Mouse (Mus musculus): ENCODE measurements around the gene Olfr1321.

Gene Olfr1321

DNA sequence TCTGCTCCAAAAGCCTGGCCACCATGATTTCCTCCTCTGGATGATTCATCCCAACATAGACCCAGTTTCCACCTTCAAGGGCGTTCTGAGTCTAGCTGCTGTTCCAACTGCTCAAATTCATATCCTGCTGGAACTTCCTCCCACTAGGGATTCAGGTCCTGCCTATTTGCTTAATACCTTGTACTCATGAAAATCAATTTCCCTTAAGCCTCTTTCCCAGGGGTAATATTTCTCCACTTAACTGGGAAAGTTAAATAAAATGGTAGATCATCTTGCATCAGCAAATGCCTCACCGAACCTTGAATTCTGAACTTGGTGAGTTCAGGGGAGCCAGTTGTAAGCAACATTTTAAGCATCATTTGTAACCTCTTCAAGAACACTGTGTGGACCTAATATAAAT is at the start of gene Olfr1321:
Gene Olfr1321, minus strand, starts transcription at position 101 of the 400 bp plus-strand sequence.
- no peak for DNase-seq (ENCODE audit: low read depth, low spot score)

DNA sequence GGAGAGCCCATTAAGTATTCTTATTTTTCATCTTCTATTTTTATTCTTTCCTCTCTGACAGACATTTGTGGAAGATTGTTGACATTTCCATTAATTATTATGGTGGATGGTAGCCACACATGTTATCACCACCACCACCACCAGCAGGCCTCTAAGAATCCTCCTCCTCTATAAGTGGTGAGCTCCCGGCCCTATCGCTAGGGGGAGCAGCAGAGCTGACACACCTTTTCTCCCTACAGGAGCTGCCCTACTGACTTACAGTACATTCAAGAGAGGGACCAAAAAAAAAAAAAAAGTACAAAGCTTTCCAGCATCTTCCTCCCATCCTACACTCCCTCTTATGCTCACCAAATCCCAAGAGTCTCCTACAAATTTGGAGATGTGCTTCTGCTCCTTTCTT is 36.0 kb upstream of the Olfr1321 start:
- DNase-seq (ENCODE audit: low read depth, low spot score), result no peak

DNA sequence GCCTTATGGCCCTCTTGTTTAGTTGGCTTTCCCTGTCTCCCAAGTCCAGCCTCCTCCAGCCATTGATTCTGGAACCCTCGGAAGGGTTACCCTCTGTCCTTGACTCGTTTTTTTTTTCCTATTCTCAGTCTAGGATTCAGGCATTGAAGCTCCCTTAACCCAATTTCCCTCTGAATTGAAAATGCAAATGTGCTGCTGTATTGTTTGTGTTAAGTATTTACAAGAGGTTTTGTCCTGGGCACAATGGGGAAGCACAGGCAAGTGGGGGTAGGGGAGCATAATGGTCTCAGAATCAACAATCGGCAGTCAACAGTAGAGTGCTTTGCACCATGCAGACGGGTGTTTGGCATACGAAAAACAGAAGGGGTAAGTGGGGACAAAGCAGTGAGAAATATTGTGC is 10.3 kb upstream of the Olfr1321 start:
- DNase-seq (ENCODE audit: low read depth, low spot score), result no peak

All from CD4-positive helper T cell, adult 2 months (primary cell).